Mouse (Mus musculus) frontal cortex, postnatal 36 days (tissue): ENCODE measurements around the gene Sppl3.

Experiments
- DNase-seq, 2 experiments: peaks; one replicate each; pipeline ENCODE4 v3.0.0; 2022; ENCODE audit warnings: low spot score in 2 of 2

Gene Sppl3

GRCm38 (mm10) chr5:115010577-115011216, at the start of gene Sppl3:
Gene Sppl3 (plus strand): TSS chr5:115011137.
- DNase-seq: peak; percentile 88 to 94

DNA sequence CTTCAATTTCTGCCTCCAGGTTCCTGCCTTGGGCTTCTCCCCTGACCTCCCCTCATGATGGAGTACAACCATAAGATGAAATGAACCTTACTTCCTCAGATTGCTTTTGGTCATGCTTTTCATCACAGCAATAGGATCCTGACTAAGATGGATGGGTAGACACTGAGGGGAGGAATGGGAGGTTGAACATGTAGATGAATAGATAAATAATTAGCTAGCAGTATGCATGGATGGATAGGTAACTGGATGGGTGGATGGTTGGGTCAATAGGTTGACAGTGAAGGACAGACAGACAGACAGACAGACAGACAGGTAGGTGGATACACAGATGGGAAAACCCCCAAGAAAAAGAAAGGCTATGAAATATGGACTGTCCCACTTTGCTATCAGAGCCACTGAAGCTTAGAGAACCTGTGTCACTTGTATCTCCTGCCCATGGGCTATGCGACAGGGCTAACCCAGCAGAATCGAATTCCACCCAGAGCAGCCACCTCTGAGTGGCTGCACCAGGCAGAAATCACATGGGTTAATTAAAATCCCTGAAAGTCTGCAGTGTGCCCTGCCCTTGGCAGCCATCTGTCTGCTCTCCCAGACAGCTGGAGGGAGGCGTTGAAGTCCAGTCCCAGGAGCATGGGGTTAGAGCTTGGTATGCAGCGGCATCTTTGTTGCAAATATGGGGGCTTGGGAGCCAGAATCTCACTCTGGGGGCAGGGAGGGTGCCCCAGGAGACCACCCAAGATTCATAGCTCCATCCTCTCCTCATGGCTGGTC, 49.2 kb upstream of the Sppl3 start:
- no peak for DNase-seq

GRCm38 (mm10) chr5:114964315-114964966, 46.5 kb upstream of the Sppl3 start:
- no peak for DNase-seq

DNA sequence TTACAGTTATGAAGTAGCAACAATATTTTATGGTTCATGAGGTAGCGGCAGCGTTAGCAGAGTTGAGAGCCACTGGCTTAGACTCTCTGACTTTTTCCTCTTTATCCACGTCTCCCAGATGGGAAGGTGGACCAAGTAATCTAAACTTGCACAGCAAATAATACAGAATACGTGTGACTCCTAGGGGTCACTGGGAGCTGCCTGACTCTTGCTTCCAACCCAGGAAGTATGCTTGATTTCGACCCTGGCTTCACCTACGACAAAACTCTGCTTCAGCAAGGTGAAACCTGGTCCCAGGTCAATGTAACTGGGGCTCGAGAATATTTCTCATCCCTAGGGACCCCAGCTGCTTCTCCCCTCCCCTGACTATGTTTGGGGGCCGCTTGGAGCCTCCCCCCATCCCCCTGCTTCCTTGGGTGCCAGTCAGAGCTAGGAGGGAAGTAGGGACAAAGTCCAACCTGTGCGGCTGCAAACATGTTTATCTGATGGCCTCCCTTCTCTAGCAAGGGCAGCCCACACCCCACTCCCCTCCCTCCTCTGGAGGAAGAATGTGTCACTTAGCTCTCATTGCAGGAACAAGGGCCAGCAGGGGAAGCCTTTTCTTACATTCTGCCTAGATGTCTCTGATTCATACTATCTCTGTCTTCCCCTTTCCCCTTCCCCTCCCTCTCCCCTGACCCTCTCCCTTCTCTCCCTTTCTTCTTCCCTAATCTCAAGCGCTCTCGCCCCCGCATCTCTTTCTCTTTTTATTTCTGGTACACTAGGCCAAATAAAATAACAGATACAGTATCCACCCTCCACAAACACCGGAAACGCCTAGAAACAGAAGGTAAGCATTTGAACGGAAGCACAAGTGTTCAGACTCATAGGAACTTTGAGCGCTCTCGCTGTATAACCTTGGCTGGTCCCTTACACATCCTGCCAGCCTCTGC, 45.7 kb upstream of the Sppl3 start:
- DNase-seq: no peak

GRCm38 (mm10) chr5:114967523-114968268, 43.2 kb upstream of the Sppl3 start:
- DNase-seq: no peak

DNA sequence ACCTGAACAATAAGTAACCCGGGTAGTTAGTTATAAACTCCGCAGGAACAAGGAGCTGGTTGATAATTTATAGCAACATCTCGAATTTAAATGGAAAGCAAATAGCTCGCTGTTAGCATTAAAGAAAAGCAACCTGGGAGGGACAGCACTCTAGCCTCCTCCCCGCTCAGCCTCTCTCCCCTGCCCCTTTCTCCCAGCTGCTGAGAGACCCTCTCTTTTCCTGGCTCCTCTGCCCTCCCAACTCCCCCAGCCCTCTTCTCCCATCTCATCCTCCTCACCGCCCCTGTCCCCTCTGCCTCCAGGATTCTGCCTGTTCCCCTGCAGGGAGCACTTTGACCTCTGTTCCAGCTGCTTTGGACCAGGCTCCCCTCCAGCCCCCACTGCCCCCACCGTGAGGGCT, 42.3 kb upstream of the Sppl3 start:
- no peak for DNase-seq

- no peak for DNase-seq
Measured at GRCm38 (mm10) chr5:114969064-114969463, 41.9 kb upstream of the Sppl3 start.

- no peak for DNase-seq
Measured at GRCm38 (mm10) chr5:114969609-114970215, 41.2 kb upstream of the Sppl3 start.

- DNase-seq: no peak
Measured at GRCm38 (mm10) chr5:114970824-114971227, 40.1 kb upstream of the Sppl3 start, which contains the start of gene Hnf1a. Gene Hnf1a (minus strand): TSS chr5:114971094.

- no peak for DNase-seq
Measured at GRCm38 (mm10) chr5:114972201-114972600, 38.7 kb upstream of the Sppl3 start.

DNA sequence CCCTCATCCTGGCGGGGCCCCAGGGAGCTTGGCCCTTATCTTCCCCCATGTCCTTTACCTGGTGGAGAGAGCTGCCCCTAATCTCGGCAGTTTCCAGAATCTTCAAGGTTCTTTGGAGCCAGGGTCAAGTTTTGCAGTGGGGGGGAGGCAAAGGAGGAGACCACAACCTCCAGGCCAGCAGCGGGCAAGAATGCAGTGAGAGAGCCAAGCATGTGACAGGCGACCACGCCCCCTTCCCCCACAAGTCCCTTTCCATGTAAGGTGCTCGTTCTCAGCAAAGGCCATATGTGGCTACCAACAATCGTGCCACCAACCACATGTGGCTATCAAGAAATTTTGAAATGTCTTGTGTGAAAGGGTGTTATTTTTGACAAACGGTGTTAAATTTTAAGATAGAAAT, 37.8 kb upstream of the Sppl3 start:
- no peak for DNase-seq

GRCm38 (mm10) chr5:114976935-114977334, 34.0 kb upstream of the Sppl3 start:
- DNase-seq: no peak

GRCm38 (mm10) chr5:114978473-114978872, 32.5 kb upstream of the Sppl3 start:
- DNase-seq: peak; percentile 7 to 14

GRCm38 (mm10) chr5:114978888-114979249, 32.1 kb upstream of the Sppl3 start:
- DNase-seq: peak in 1 of 2 experiments; percentile 12

DNA sequence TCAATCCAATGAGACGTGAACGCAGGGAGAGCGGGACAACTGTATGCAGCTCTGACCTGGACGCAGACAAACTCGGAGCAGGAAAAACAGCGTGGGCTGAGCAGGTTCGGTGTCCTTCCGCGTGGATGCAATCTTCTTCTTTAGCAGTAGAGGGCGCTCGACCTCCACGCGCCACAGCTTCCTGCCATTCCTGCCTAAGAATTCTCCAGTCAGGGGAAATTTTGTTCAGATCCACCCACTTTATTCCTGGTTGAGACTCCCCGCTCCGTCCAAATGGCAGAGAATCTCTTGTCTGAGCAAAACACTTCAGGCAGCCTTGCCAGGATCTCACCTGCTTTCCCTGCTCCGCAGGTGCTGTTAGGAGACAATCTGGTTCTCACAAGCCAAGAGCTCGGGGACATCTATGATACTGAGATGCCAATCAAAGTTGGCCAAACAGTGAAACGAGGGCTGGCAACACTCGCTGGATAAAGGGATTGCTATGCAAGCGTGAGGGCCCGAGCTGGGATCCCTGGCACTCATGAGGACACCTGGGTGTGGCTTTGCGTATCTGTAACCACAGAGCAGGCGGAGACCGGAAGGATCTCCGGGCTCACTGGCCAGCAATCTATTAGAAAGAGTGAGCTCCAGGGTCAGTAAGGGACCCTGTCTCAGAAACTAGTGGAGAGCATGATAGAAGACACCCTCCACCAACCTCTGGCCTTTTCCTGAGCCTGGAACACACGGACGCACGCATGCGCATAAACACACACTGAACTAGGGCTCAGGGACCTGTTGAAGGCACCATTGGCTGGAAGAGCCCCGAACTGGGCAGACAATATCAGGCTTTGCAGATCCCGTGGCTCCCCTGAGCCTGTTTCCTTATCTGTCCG, 31.5 kb upstream of the Sppl3 start:
- peak; percentile 76 to 81 for DNase-seq

DNA sequence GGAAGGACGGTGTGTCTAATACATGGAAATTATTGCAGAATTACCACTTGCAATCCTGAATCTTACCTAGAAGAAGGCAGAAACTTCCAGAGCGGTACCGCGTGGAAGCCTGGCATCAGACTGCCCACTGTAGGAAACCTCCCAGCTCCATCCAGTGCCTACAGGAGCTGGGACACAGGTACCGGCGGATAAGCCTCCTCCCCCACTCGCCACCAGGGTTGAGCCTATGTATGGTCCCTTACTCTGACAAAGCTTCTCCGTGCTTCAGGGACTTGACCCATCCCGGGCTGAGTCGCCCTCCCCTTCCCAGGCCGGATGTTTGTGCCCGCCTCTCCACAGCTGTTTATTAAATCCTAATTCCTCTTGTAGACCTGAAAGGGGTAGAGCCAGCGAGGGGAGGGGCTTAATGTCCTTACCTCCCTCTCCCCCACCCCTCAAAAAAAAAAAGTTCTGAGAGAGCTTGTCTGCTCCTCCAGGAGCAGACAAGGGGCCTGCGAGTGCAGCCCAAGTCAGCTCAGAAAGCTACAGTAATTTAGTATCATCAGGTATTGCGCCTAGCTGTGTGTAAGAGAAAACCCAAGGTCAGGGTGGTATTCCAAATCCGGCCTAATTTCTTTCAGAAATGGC, 30.7 kb upstream of the Sppl3 start:
- DNase-seq: no peak

DNA sequence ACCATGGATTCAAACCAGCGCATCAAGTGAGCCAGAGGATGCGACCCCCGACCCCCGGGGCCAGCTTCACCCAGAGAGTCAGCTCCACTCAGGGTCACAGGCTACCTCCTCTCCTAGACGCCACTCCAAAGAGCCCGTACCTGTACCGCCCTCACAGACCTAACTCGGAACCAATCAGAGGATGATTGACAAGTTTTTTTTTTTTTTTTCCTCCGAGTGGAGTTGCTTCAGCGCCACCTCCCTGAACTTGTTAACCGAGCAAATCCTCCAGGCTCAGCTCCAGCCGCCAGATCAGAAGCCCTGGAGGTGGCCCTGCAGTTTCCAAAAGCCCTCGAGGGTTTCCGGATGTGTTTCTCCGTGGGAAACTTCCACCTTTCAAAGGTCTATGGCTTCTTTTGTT, 28.9 kb upstream of the Sppl3 start:
- DNase-seq: no peak

DNA sequence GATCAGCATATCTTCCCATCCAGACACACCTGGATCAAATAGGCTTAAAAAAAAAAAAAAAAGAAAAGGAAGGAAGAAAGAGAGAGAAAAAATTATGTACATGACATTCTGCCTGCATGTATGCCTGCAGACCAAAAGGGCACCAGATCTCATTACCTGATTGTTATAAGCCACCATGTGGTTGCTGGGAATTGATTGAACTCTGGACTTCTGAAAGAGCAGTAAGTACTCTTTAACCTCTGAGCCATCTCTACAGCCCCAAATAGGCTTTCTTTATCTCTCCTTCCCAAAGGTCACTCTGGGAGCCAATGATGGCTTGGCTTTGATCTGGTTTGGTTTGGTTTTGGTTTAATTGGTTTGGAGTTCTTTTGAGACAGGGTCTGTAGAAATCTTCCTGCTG, 25.9 kb upstream of the Sppl3 start:
- no peak for DNase-seq

GRCm38 (mm10) chr5:114996447-114996846, 14.5 kb upstream of the Sppl3 start:
- no peak for DNase-seq
